Mouse (Mus musculus): ENCODE data around the gene Cdc14a. TPM values are rescaled to one million over a fixed set of nuclear protein-coding genes. Genes with fewer than 3 reads are reported as not detected.

Cdc14a gene
- total and polyA plus RNA-seq, 3 experiments: 9.3 to 29.9 (median 18.9) TPM

- ATAC-seq (ENCODE audit: extremely low read depth, insufficient number of reproducible peaks, low FRiP score, poor library complexity, severe bottlenecking) (no peak), DNase-seq (ENCODE audit: low spot score) (no peak)
- no peak for TF ChIP-seq GATA2 (IDR thresholded peaks at IDR 0.05; ENCODE audit: borderline replicate concordance, low read depth, low read length)
- no peak for TF ChIP-seq GATA1 (IDR thresholded peaks at IDR 0.05; ENCODE audit: borderline replicate concordance, low read length)
- TF ChIP-seq CTCF (IDR thresholded peaks at IDR 0.05; ENCODE audit: low read depth, low read length): no peak
- no peak for TF ChIP-seq TAL1 (conservative IDR thresholded peaks at IDR 0.05; ENCODE audit: low read depth, low read length)
- TF ChIP-seq POLR2AphosphoS5 (IDR thresholded peaks at IDR 0.05; ENCODE audit: insufficient replicate concordance, low read depth, low read length): no peak
- Histone ChIP-seq H3K27me3 (ENCODE audit: insufficient read depth, low read length) (no peaks in the 10 kb centered on the region), H3K36me3 (replicated peaks) (no peaks in the 10 kb centered on the region), H3K4me1 (ENCODE audit: insufficient read depth, low read depth, low read length) (no peaks in the 10 kb centered on the region), H3K9me3 (replicated peaks) (no peaks in the 10 kb centered on the region), H3K4me3 (ENCODE audit: low read depth, low read length) (no peak overlapping the region)
These were observed 195.2 kb downstream of the Cdc14a start for GRCm38 (mm10) chr3:116228360-116229245.

- Histone ChIP-seq H3K27me3 (ENCODE audit: insufficient read depth, low read length) (no peaks in the 10 kb centered on the region), H3K4me3 (ENCODE audit: low read depth, low read length) (no peak overlapping the region), H3K4me1 (ENCODE audit: insufficient read depth, low read depth, low read length) (no peaks in the 10 kb centered on the region), H3K9me3 (replicated peaks) (no peaks in the 10 kb centered on the region), H3K36me3 (replicated peaks) (no peaks in the 10 kb centered on the region)
- no peak for DNase-seq (ENCODE audit: low spot score)
- no peak for ATAC-seq (ENCODE audit: extremely low read depth, insufficient number of reproducible peaks, low FRiP score, poor library complexity, severe bottlenecking)
- no peak for TF ChIP-seq TAL1 (conservative IDR thresholded peaks at IDR 0.05; ENCODE audit: low read depth, low read length)
- TF ChIP-seq GATA2 (IDR thresholded peaks at IDR 0.05; ENCODE audit: borderline replicate concordance, low read depth, low read length): no peak
- TF ChIP-seq CTCF (IDR thresholded peaks at IDR 0.05; ENCODE audit: low read depth, low read length): no peak
- TF ChIP-seq POLR2AphosphoS5 (IDR thresholded peaks at IDR 0.05; ENCODE audit: insufficient replicate concordance, low read depth, low read length): no peak
- no peak for TF ChIP-seq GATA1 (IDR thresholded peaks at IDR 0.05; ENCODE audit: borderline replicate concordance, low read length)
These were observed 196.4 kb downstream of the Cdc14a start for GRCm38 (mm10) chr3:116227383-116227782.

GRCm38 (mm10) chr3:116226915-116227314 is 196.9 kb downstream of the Cdc14a start:
- TF ChIP-seq CTCF (IDR thresholded peaks at IDR 0.05; ENCODE audit: low read depth, low read length) (no peak), TAL1 (conservative IDR thresholded peaks at IDR 0.05; ENCODE audit: low read depth, low read length) (no peak), GATA2 (IDR thresholded peaks at IDR 0.05; ENCODE audit: borderline replicate concordance, low read depth, low read length) (no peak), GATA1 (IDR thresholded peaks at IDR 0.05; ENCODE audit: borderline replicate concordance, low read length) (no peak), POLR2AphosphoS5 (IDR thresholded peaks at IDR 0.05; ENCODE audit: insufficient replicate concordance, low read depth, low read length) (no peak)
- no peaks in the 10 kb centered on the region for H3K4me1 ChIP-seq (ENCODE audit: insufficient read depth, low read depth, low read length)
- no peak for DNase-seq (ENCODE audit: low spot score)
- no peak for ATAC-seq (ENCODE audit: extremely low read depth, insufficient number of reproducible peaks, low FRiP score, poor library complexity, severe bottlenecking)
- H3K36me3 ChIP-seq (replicated peaks): no peaks in the 10 kb centered on the region
- H3K9me3 ChIP-seq (replicated peaks): no peaks in the 10 kb centered on the region
- no peak overlapping the region for H3K4me3 ChIP-seq (ENCODE audit: low read depth, low read length)
- H3K27me3 ChIP-seq (ENCODE audit: insufficient read depth, low read length): no peaks in the 10 kb centered on the region

Other genes with a start within 250 kb of the Cdc14a start
- gene Gpr88, start 170.5 kb downstream of the Cdc14a start, total RNA-seq (2014; fragmentation: Nextera tagmentation): not detected in 2 replicates
- gene Gpr88, start 170.5 kb downstream of the Cdc14a start, total RNA-seq (2017): 0.16 TPM in 1 of 2 replicates, not detected in the other
- not detected in 2 replicates for gene Gpr88, start 170.5 kb downstream of the Cdc14a start, polyA plus RNA-seq (2012)
- gene Rtca, start 84.2 kb upstream of the Cdc14a start, total RNA-seq (2014; fragmentation: Nextera tagmentation): 31.6 and 47.9 TPM in 2 replicates
- 32.1 and 36.8 TPM in 2 replicates for gene Rtca, start 84.2 kb upstream of the Cdc14a start, total RNA-seq (2017)
- 36.7 and 40.3 TPM in 2 replicates for gene Rtca, start 84.2 kb upstream of the Cdc14a start, polyA plus RNA-seq (2012)
- 9.5 and 16.3 TPM in 2 replicates for gene Dbt, start 89.0 kb upstream of the Cdc14a start, total RNA-seq (2014; fragmentation: Nextera tagmentation)
- gene Dbt, start 89.0 kb upstream of the Cdc14a start, total RNA-seq (2017): 6.4 and 6.8 TPM in 2 replicates
- gene Dbt, start 89.0 kb upstream of the Cdc14a start, polyA plus RNA-seq (2012): 0.35 and 0.69 TPM in 2 replicates
- gene Lrrc39, start 138.9 kb upstream of the Cdc14a start, total RNA-seq (2014; fragmentation: Nextera tagmentation): 2.0 and 4.2 TPM in 2 replicates
- 1.7 and 2.2 TPM in 2 replicates for gene Lrrc39, start 138.9 kb upstream of the Cdc14a start, total RNA-seq (2017)
- gene Lrrc39, start 138.9 kb upstream of the Cdc14a start, polyA plus RNA-seq (2012): not detected in 2 replicates
- 58.1 and 74.3 TPM in 2 replicates for gene Sass6, start 170.9 kb upstream of the Cdc14a start, total RNA-seq (2014; fragmentation: Nextera tagmentation)
- gene Sass6, start 170.9 kb upstream of the Cdc14a start, total RNA-seq (2017): 37.6 and 39.6 TPM in 2 replicates
- 6.6 and 7.6 TPM in 2 replicates for gene Sass6, start 170.9 kb upstream of the Cdc14a start, polyA plus RNA-seq (2012)
- 32.1 and 42.9 TPM in 2 replicates for gene Trmt13, start 190.6 kb upstream of the Cdc14a start, total RNA-seq (2014; fragmentation: Nextera tagmentation)
- gene Trmt13, start 190.6 kb upstream of the Cdc14a start, total RNA-seq (2017): 34.5 and 35.8 TPM in 2 replicates
- 2.2 and 3.8 TPM in 2 replicates for gene Trmt13, start 190.6 kb upstream of the Cdc14a start, polyA plus RNA-seq (2012)
- 73.6 and 75.9 TPM in 2 replicates for gene Mfsd14a, start 238.6 kb upstream of the Cdc14a start, total RNA-seq (2014; fragmentation: Nextera tagmentation)
- gene Mfsd14a, start 238.6 kb upstream of the Cdc14a start, total RNA-seq (2017): 86.5 and 87.0 TPM in 2 replicates
- gene Mfsd14a, start 238.6 kb upstream of the Cdc14a start, polyA plus RNA-seq (2012): 12.4 and 15.0 TPM in 2 replicates

Data from G1E (cell line).